Mouse (Mus musculus): ENCODE data around the gene Tmem63b.

DNA sequence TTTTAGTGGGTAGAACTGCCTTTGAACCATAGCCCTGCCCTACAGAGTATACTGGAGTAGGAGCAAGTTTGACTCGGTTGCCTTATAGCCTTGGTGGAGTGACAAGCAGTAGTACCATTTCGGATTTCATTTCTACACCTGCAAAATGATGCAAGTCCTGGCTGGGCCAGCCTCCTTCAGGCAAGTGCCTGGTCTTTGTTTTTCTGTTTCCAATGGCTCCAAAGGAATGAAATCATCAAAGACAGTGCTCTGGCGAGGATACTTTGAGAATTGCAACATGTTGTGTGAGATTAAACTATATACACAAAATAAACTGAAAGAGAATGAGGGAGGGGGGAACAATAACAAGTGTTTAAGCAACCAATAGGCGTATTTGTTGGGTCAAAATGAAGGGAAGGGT, 3.3 kb upstream of the Tmem63b start:
- TF ChIP-seq CTCF (IDR thresholded peaks at IDR 0.05; ENCODE audit: low read depth, low read length) = no peak
- TF ChIP-seq POLR2A (IDR thresholded peaks at IDR 0.05; ENCODE audit: extremely low read depth, insufficient read depth, low read length) = no peak

Measured in liver, adult 2 months (tissue).